Mouse (Mus musculus) midbrain, embryonic 16.5 days (tissue): Measurements from ENCODE around the gene Ereg. TPM values are rescaled to one million over a fixed set of nuclear protein-coding genes. Genes with fewer than 3 reads are reported as not detected.

ENCODE experiments used
- ATAC-seq: fragments of 200-750 bp; cut with Nextera tagmentation; 2 replicates; pipeline ENCODE4 v1.8.0; 2017; ENCODE audit warnings: moderate TSS enrichment
- H3K27ac ChIP-seq: fragments of 300-500 bp; sonication (generic); 2 replicates; pipeline ENCODE4 v1.5.1; 2014; ENCODE audit warnings: mild to moderate bottlenecking, low read length, mixed read lengths
- H3K27me3 ChIP-seq: fragments of 300-500 bp; sonication (generic); 2 replicates; pipeline ENCODE4 v1.6.1; 2014; ENCODE audit warnings: low read depth, low read length, mixed read lengths; ENCODE audit not compliant: control insufficient read depth, insufficient read depth
- H3K36me3 ChIP-seq: fragments of 300-500 bp; sonication (generic); 2 replicates; pipeline ENCODE4 v1.6.1; 2014; ENCODE audit warnings: mild to moderate bottlenecking, low read length, moderate library complexity, mixed read lengths; ENCODE audit not compliant: control insufficient read depth, insufficient read depth
- H3K4me1 ChIP-seq: fragments of 300-500 bp; sonication (generic); 2 replicates; pipeline ENCODE4 v1.6.1; 2014; ENCODE audit warnings: mild to moderate bottlenecking, low read length, mixed read lengths; ENCODE audit not compliant: control insufficient read depth, insufficient read depth
- H3K4me2 ChIP-seq: fragments of 300-500 bp; sonication (generic); 2 replicates; pipeline ENCODE4 v1.6.1; 2014; ENCODE audit warnings: mild to moderate bottlenecking, low read length, mixed read lengths
- H3K4me3 ChIP-seq: fragments of 300-500 bp; sonication (generic); 2 replicates; pipeline ENCODE4 v1.5.1; 2014; ENCODE audit warnings: low read depth, mild to moderate bottlenecking, low read length, moderate library complexity, mixed read lengths
- H3K9ac ChIP-seq: fragments of 300-500 bp; sonication (generic); 2 replicates; pipeline ENCODE4 v1.6.1; 2014; ENCODE audit warnings: low read depth, low read length, mixed read lengths
- H3K9me3 ChIP-seq: fragments of 300-500 bp; sonication (generic); replicated peaks from 2 replicates; pipeline ENCODE4 v1.6.1; 2014; ENCODE audit warnings: mild to moderate bottlenecking, low read length, mixed read lengths; ENCODE audit not compliant: control insufficient read depth, poor library complexity, severe bottlenecking
- WGBS: fragments of 180-500 bp; shearing (Covaris S2); extraction: QIAGEN DNeasy Blood & Tissue Kit; methylation state at CpG from one replicate; pipeline ENCODE4 v1.1.7; 2014; 5-methylcytosine and 5-hydroxymethylcytosine counted together
- polyA plus RNA-seq: library from polyadenylated mRNA; unstranded; fragments of >200 nt; fragmentation: Nextera tagmentation; extraction: Ambion mirVana; gene quantifications from 2 replicates; pipeline ENCODE4 v1.2.1, GENCODE M21; 2015

Ereg gene
- polyA plus RNA-seq, 1 experiment from 2014 or later: not detected

DNA sequence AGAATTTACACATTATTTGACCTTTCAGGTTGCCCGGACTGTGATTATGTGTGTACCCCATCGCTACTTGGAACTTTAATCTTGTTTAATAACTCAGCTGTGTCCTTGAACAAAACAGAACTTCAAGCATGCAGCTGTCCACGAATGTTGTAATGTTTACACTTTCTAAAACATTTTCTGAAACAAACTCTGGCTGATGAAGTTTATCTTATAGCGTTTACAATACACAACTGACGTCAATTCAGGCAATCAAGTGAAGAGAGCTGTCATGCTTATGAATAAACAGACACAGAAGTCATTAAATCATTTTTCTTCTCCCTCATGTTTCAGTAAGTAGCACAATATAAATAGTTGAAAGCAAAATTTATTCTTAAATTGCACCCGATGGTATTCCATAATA is 26.4 kb upstream of the Ereg start:
- no peak overlapping the region for H3K4me2 ChIP-seq
- H3K4me3 ChIP-seq: no peak overlapping the region
- H3K27me3 ChIP-seq: no peaks in the 10 kb centered on the region
- H3K9me3 ChIP-seq: no peaks in the 10 kb centered on the region
- H3K27ac ChIP-seq: no peak overlapping the region
- no peaks in the 10 kb centered on the region for H3K36me3 ChIP-seq
- no peak overlapping the region for H3K9ac ChIP-seq
- no peak for ATAC-seq
- H3K4me1 ChIP-seq: no peaks in the 10 kb centered on the region
- WGBS: 86% methylated on average over 6 of the region's 6 CpGs

GRCm38 (mm10) chr5:91048397-91048796 is 26.0 kb upstream of the Ereg start:
- no peaks in the 10 kb centered on the region for H3K9me3 ChIP-seq
- no peak overlapping the region for H3K27ac ChIP-seq
- H3K4me1 ChIP-seq: no peaks in the 10 kb centered on the region
- no peak overlapping the region for H3K9ac ChIP-seq
- H3K36me3 ChIP-seq: no peaks in the 10 kb centered on the region
- WGBS: 86% methylated on average over 8 of the region's 8 CpGs
- no peak overlapping the region for H3K4me3 ChIP-seq
- no peaks in the 10 kb centered on the region for H3K27me3 ChIP-seq
- ATAC-seq: no peak
- H3K4me2 ChIP-seq: no peak overlapping the region

GRCm38 (mm10) chr5:91072340-91072739 is 2.1 kb upstream of the Ereg start:
- H3K4me3 ChIP-seq: no peak overlapping the region
- no peak overlapping the region for H3K4me2 ChIP-seq
- H3K4me1 ChIP-seq: peaks cover 3% of the 10 kb centered on the region
- H3K27me3 ChIP-seq: peaks cover 3% of the 10 kb centered on the region
- WGBS: 84% methylated on average over 4 of the region's 4 CpGs
- no peak for ATAC-seq
- H3K9me3 ChIP-seq: no peaks in the 10 kb centered on the region
- H3K36me3 ChIP-seq: no peaks in the 10 kb centered on the region
- H3K9ac ChIP-seq: no peak overlapping the region
- H3K27ac ChIP-seq: no peak overlapping the region

- Histone ChIP-seq H3K36me3 (no peaks in the 10 kb centered on the region), H3K9ac (no peak overlapping the region), H3K4me1 (peaks cover 3% of the 10 kb centered on the region), H3K27me3 (peaks cover 3% of the 10 kb centered on the region), H3K27ac (no peak overlapping the region), H3K4me3 (no peak overlapping the region), H3K4me2 (no peak overlapping the region), H3K9me3 (no peaks in the 10 kb centered on the region)
- 87% methylated on average over 8 of the region's 8 CpGs for WGBS
- no peak for ATAC-seq
Observed at GRCm38 (mm10) chr5:91073626-91074025, 796 bp upstream of the Ereg start.

DNA sequence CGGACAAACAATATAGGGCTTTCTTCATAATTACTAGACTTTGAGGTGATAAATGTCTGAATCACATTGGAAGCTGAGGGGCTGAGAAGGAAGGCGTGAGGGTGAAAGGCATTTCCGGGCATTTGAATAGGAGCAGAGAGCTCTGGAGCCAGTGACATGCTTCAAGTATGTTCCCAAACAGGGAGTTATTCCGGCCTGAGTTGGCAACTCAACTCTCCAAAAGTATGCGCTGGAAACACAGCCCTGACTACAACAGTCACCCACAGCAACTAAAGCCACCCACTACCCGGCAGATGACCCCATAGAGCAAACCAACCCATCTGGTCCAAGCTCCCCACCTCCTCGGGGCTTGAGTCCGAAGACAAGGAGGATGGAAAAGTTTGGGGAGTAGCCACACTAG is 396 bp upstream of the Ereg start:
- WGBS: 44% methylated on average over 8 of the region's 8 CpGs
- H3K27me3 ChIP-seq: peaks cover 3% of the 10 kb centered on the region
- no peak overlapping the region for H3K27ac ChIP-seq
- H3K36me3 ChIP-seq: no peaks in the 10 kb centered on the region
- H3K4me1 ChIP-seq: peaks cover 3% of the 10 kb centered on the region
- peak overlapping the region; percentile 31; the same call in 1 of the 2 replicates for H3K4me3 ChIP-seq
- peak overlapping the region; percentile 0; the same call in 1 of the 2 replicates for H3K9ac ChIP-seq
- no peaks in the 10 kb centered on the region for H3K9me3 ChIP-seq
- no peak for ATAC-seq
- peak overlapping the region; percentile 54 for H3K4me2 ChIP-seq

DNA sequence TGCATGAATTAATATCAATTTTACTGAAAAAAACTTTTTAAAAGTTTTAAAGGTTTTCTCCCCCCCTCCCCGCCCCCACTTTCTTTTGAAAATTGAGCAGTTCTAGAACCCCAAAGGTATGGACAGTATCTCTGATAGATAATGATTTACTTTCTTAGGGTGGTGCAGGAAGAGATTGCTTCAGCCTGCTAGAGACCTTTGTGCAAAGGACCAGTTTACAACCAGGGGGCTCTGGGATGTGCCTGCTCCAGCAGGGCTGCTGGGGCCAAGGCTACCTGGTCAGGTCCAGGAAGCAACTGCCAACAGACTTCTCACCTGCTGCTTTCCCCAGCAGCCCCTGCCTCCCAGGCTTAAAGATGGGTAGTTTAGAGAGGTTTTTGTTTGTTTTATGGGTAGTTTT is 599 bp downstream of the Ereg start:
- Histone ChIP-seq H3K27ac (no peak overlapping the region), H3K9ac (no peak overlapping the region), H3K4me3 (no peak overlapping the region), H3K4me1 (peaks cover 3% of the 10 kb centered on the region), H3K4me2 (peak overlapping the region; percentile 54), H3K9me3 (no peaks in the 10 kb centered on the region), H3K36me3 (no peaks in the 10 kb centered on the region), H3K27me3 (peaks cover 3% of the 10 kb centered on the region)
- WGBS: 47% methylated on average over 1 of the region's 1 CpGs
- no peak for ATAC-seq

- 89% methylated on average over 5 of the region's 5 CpGs for WGBS
- H3K4me2 ChIP-seq: no peak overlapping the region
- no peak for ATAC-seq
- no peak overlapping the region for H3K27ac ChIP-seq
- no peak overlapping the region for H3K4me3 ChIP-seq
- no peaks in the 10 kb centered on the region for H3K27me3 ChIP-seq
- no peak overlapping the region for H3K9ac ChIP-seq
- no peaks in the 10 kb centered on the region for H3K4me1 ChIP-seq
- H3K36me3 ChIP-seq: no peaks in the 10 kb centered on the region
- no peaks in the 10 kb centered on the region for H3K9me3 ChIP-seq
Observed at GRCm38 (mm10) chr5:91083016-91083415, 8.6 kb downstream of the Ereg start.

DNA sequence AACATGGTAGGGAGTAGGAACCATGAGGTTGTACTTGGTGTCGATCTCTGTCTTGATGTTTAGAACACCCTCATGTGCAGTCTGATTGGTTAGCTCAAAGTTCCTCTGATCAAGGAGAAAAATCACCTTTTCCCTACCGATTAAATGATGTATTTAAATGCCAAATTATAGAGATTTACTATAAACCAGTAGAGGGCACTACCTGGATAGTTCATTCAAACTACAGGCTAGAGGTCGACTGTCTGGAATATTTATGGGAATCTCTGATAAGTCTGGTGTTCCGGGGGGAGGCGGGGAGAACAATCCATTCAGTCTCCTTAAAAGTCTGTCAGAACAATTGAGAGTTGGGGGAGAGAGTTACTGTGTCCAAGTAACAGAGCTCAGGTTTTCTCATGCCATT is 10.9 kb downstream of the Ereg start:
- Histone ChIP-seq H3K4me2 (no peak overlapping the region), H3K9me3 (no peaks in the 10 kb centered on the region), H3K27ac (no peak overlapping the region), H3K9ac (no peak overlapping the region), H3K4me3 (no peak overlapping the region), H3K36me3 (no peaks in the 10 kb centered on the region), H3K4me1 (no peaks in the 10 kb centered on the region), H3K27me3 (no peaks in the 10 kb centered on the region)
- ATAC-seq: no peak
- WGBS: 78% methylated on average over 5 of the region's 5 CpGs

DNA sequence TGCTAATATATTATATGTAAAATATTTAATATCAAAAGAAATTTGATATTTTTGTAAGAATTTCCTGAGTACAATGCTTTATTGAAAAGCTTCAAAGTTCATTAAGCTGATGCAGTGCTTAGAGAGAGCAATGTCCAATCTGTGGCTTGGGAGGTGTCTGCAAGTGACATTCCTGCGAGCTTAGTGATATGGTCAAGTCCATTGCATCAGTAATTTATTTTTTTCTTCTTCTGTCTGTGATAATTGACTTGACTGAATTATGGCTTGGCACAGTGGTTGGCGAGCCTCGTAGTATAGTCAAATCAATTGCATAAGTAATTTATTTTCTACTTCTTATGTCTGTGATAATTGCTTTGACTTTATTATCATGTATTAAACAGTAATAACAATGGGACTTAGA is 15.9 kb downstream of the Ereg start:
- 80% methylated on average over 3 of the region's 3 CpGs for WGBS
- Histone ChIP-seq H3K36me3 (no peaks in the 10 kb centered on the region), H3K9ac (no peak overlapping the region), H3K9me3 (no peaks in the 10 kb centered on the region), H3K4me2 (no peak overlapping the region), H3K27ac (no peak overlapping the region), H3K27me3 (no peaks in the 10 kb centered on the region), H3K4me3 (no peak overlapping the region), H3K4me1 (no peaks in the 10 kb centered on the region)
- no peak for ATAC-seq
